Mouse (Mus musculus) midbrain, embryonic 11.5 days (tissue): Measurements from ENCODE around the gene Pgrmc1. TPM values are rescaled to one million over a fixed set of nuclear protein-coding genes. Genes with fewer than 3 reads are reported as not detected.

Source experiments
- ATAC-seq: fragments of 200-750 bp; cut with Nextera tagmentation; 2 replicates; pipeline ENCODE4 v1.8.0; 2017; ENCODE audit warnings: moderate TSS enrichment, moderate library complexity; ENCODE audit not compliant: low FRiP score
- DNase-seq: peaks from one replicate; pipeline ENCODE4 v3.0.0; 2015; ENCODE audit warnings: low spot score; ENCODE audit errors: missing footprints
- H3K27ac ChIP-seq: fragments of 300-500 bp; sonication (generic); 2 replicates; pipeline ENCODE4 v1.5.1; 2014; ENCODE audit warnings: low read depth, low read length
- H3K27me3 ChIP-seq: fragments of 300-500 bp; sonication (generic); 2 replicates; pipeline ENCODE4 v1.6.1; 2014; ENCODE audit warnings: mild to moderate bottlenecking, low read length, moderate library complexity, mixed read lengths; ENCODE audit not compliant: control insufficient read depth, insufficient read depth
- H3K36me3 ChIP-seq: fragments of 300-500 bp; sonication (generic); 2 replicates; pipeline ENCODE4 v1.6.1; 2014; ENCODE audit warnings: mild to moderate bottlenecking, low read length, moderate library complexity, mixed read lengths; ENCODE audit not compliant: control insufficient read depth, insufficient read depth
- H3K4me1 ChIP-seq: fragments of 300-500 bp; sonication (generic); 2 replicates; pipeline ENCODE4 v1.6.1; 2014; ENCODE audit warnings: low read length; ENCODE audit not compliant: control insufficient read depth, insufficient read depth
- H3K4me2 ChIP-seq: fragments of 300-500 bp; sonication (generic); 2 replicates; pipeline ENCODE4 v1.6.1; 2014; ENCODE audit warnings: mild to moderate bottlenecking, moderate library complexity
- H3K4me3 ChIP-seq: fragments of 300-500 bp; sonication (generic); 2 replicates; pipeline ENCODE4 v1.5.1; 2014; ENCODE audit warnings: low read depth, low read length
- H3K9ac ChIP-seq: fragments of 300-500 bp; sonication (generic); 2 replicates; pipeline ENCODE4 v1.6.1; 2014; ENCODE audit warnings: low read length
- H3K9me3 ChIP-seq: fragments of 300-500 bp; sonication (generic); 2 replicates; pipeline ENCODE4 v1.6.1; 2016; ENCODE audit warnings: low read length; ENCODE audit not compliant: control insufficient read depth
- WGBS: fragments of 180-500 bp; shearing (Covaris S2); extraction: QIAGEN DNeasy Blood & Tissue Kit; methylation state at CpG from one replicate; pipeline ENCODE4 v1.1.7; 2014; 5-methylcytosine and 5-hydroxymethylcytosine counted together
- polyA plus RNA-seq: library from polyadenylated mRNA; unstranded; fragments of >200 nt; fragmentation: Nextera tagmentation; extraction: Ambion mirVana; gene quantifications from 2 replicates; pipeline ENCODE4 v1.2.1, GENCODE M21; 2014

Pgrmc1 gene
- polyA plus RNA-seq, 1 experiment from 2014 or later: 443 TPM

DNA sequence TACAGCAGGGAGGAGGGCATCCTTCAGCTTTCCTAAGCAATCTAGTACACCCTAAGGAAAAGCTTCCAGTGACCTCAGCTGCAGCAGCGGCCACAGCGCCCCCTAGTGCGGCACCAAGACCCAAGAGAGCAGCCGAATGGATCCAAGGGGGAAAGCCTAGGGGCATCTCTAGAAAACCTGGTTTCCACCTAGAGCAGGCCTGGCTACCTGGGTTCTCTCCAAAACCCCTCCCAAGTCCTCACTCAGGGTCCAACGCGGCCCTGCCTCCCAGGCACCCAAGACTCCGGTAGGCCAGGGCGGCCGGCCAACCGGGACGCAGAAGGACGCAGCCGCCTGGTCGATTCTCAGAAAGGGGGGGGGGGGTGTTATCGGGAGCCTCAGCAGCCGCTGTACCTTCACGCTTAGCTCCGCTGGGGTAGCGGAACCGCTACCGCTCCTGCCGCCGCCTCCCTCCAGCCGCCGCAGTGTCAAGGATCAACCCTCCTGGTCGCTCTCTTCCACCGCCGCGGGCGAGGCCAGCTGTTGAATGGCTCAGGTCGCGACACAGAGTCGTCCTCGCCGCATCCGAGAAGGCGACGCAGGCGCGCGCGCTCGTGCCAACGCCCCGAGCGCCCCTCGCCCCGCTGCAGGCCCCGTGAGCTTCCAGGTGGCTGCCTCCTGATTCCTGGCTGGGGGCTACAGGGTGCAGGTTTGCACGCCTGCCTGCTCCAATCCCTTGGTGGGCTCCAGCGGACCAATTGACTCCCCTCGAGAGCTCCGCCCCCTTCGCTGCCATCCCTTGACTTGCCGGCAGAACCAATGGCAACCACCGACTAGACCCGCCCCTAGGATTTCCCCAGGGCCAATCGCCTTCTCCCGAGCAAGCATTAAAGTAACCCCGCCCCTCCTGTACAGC, 46.9 kb downstream of the Pgrmc1 start, which contains the start of gene Akap17b:
TSS of gene Akap17b (minus strand) at position 739 of the 895 bp plus-strand sequence.
- H3K9me3 ChIP-seq: no peaks in the 10 kb centered on the region
- H3K4me1 ChIP-seq: no peaks in the 10 kb centered on the region
- no peaks in the 10 kb centered on the region for H3K27me3 ChIP-seq
- peak within 1 kb of the TSS; percentile 62 for H3K9ac ChIP-seq
- peak within 1 kb of the TSS; percentile 55 for H3K4me3 ChIP-seq
- DNase-seq (peak; percentile 95), ATAC-seq (peak; percentile 95)
- peak within 1 kb of the TSS; percentile 35; the same call in 1 of the 2 replicates for H3K27ac ChIP-seq
- H3K36me3 ChIP-seq: no peaks in the 10 kb centered on the region
- WGBS: 25% methylated on average over 56 of the region's 60 CpGs
- peak within 1 kb of the TSS; percentile 42 for H3K4me2 ChIP-seq

Other genes starting within 250 kb of the Pgrmc1 start
- gene Gm6268, start 196.9 kb upstream of the Pgrmc1 start, polyA plus RNA-seq: not detected in 2 replicates
- gene Gm14569, start 106.4 kb upstream of the Pgrmc1 start, polyA plus RNA-seq: not detected in 2 replicates
- 4.3 and 5.1 TPM in 2 replicates for gene Akap17b, start 47.2 kb downstream of the Pgrmc1 start, polyA plus RNA-seq
- gene Slc25a43, start 145.5 kb downstream of the Pgrmc1 start, polyA plus RNA-seq: 0.33 and 1.0 TPM in 2 replicates
- 805 and 833 TPM in 2 replicates for gene Slc25a5, start 197.4 kb downstream of the Pgrmc1 start, polyA plus RNA-seq